Mouse (Mus musculus): ENCODE measurements at regions not wholly inside any gene's neighbourhood (a gene's known extent, or its start where the extent isn't known, plus 50 kb on each side); places are given as distances from the start of the nearest gene placed in this dataset.

GRCm38 (mm10) chr3:33925072-33925471 lies 81.0 kb upstream of the Ccdc39 start:
- peak; percentile 66 for TF ChIP-seq CTCF (conservative IDR thresholded peaks at IDR 0.05; ENCODE audit: low read length)
- no peak for TF ChIP-seq POU5F1 (IDR thresholded peaks at IDR 0.05; ENCODE audit: borderline replicate concordance, low read length)

Data from E14TG2a.4 (cell line).